Mouse (Mus musculus) embryonic fibroblast, embryonic 13.5 days (primary cell): ENCODE measurements around the gene Faf2.

ENCODE experiments used
- CTCF ChIP-seq: IDR thresholded peaks from 2 replicates; pipeline ENCODE4 v1.5.1; 2011; ENCODE audit warnings: mild to moderate bottlenecking, control low read depth, low read length, moderate library complexity, borderline replicate concordance; ENCODE audit not compliant: insufficient read depth
- POLR2A ChIP-seq: IDR thresholded peaks from 2 replicates; pipeline ENCODE4 v1.6.1; 2011; ENCODE audit warnings: low read depth, mild to moderate bottlenecking, control low read depth, low read length, moderate library complexity

- TF ChIP-seq CTCF (no peak), POLR2A (no peak)
Measured at GRCm38 (mm10) chr13:54690151-54690740, 68.7 kb downstream of the Faf2 start.
